Mouse (Mus musculus) stomach, postnatal 0 days (tissue): ENCODE results near the gene Hist1h2ad.

Source experiments
- CTCF ChIP-seq: IDR thresholded peaks from 2 replicates; pipeline ENCODE4 v1.5.1; 2016; ENCODE audit warnings: antibody characterized with exemption, low read depth, mild to moderate bottlenecking, moderate library complexity
- EP300 ChIP-seq: optimal IDR thresholded peaks from 2 replicates; pipeline ENCODE3; 2016; ENCODE audit warnings: antibody characterized with exemption

GRCm38 (mm10) chr13:23543965-23544786 lies 30.0 kb upstream of the Hist1h2ad start, which contains the start of gene Hist1h3f:
- TF ChIP-seq CTCF (no peak; the same call in 1 of the 2 replicates), EP300 (peak; percentile 36)
